Mouse (Mus musculus) lung, postnatal 36 days (tissue): Measurements from ENCODE around the gene Btg3.
A peak's percentile ranks its signal among the peaks of the same experiment; 100 is the strongest.

Experiments used
- DNase-seq: peaks from one replicate; pipeline ENCODE4 v3.0.0; 2022; ENCODE audit warnings: mixed read lengths

Btg3 gene

DNA sequence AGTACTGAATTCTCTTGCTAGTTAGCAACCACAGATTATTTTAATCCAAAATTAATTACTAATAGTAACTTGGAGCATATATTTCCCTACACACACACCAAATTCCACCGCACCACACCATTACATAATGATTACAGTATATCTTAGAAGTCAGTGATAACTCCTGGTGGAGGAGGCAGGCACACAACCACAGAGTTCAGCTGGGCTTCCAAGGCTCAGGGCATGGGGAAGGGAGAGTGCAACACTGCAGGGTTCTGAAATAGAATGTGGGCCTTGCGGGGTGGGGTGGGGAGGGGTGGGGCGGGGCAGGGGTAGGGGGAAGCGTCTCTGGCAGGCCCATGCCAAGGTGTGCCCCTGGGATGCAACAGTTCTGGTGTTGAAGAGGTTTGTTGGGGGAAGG, 81.4 kb downstream of the Btg3 start:
- DNase-seq, result no peak

DNA sequence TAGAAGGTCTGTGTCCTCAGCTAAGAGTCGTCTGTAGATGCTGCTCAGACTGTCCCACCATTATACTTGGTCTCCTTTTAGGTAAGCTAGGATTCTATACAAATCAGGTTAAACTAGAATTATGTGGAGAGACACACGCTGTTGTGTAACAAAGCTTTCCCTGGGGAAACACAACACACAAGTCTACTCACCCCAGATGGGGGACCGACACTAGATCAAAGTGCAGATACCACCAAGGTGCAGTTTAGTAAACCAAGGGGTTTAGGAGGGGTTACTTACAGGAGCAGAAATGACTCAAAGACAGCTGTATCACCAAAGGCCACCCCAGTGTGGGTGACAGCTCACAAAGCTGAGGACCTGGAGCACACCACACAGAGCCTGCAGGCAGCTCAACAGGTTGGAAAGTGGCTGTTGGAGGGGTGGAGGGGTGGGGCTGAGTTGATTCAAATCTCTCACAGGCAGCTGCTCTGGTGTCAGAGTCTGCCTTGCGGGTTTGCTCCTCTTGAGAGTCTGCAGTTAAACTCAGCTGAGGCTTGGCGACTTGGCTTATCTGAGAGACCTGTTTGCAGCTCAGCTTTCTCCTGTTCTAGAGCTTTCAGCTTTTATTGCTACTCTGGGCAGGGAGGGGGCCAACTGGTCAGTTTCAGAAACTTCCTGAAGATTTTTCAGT, 82.3 kb downstream of the Btg3 start:
- peak; percentile 40 for DNase-seq

DNA sequence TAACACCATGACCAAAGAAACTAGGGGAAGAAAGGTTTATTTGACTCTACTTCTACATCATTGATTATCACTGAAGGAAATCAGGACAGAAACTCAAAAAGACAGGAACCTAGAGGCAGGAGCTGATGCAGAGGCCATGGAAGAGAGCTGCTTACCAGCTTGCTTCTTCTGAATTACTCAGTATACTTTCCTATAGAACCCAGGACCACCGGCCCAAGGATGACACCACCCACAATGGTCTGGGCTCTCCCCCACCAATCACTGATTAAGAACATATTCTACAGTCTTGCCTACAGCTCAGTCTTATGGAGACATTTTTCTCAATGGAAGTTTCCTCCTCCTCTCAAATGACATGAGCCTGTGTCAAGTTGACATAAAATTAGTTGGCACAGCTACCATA, 82.9 kb downstream of the Btg3 start:
- DNase-seq, result no peak

DNA sequence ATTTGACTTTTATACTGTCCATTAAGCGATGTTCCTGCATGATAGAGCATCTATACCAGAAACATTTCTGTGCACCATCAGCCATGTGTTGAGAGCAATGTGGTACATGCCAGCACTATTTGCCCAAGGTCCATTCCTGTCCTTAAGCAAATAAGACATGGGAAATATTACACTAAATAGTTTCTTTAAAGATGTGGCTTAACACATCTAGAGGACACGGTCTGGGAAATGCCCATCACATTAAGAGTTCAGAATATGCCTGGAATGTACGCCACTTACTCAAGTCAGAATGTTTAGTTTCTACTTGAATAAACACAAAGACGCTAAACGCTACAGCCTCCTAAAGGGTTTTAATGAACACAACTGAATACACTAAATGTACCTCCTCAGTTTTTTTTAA, 93.8 kb downstream of the Btg3 start:
- peak; percentile 11 for DNase-seq
